Mouse (Mus musculus): ENCODE results near the gene Ak9. TPM values are rescaled to one million over a fixed set of nuclear protein-coding genes. Genes with fewer than 3 reads are reported as not detected.
A peak's percentile ranks its signal among the peaks of the same experiment; 100 is the strongest.

Gene Ak9
- polyA plus RNA-seq, 1 experiment from 2014 or later: 0.34 TPM

DNA sequence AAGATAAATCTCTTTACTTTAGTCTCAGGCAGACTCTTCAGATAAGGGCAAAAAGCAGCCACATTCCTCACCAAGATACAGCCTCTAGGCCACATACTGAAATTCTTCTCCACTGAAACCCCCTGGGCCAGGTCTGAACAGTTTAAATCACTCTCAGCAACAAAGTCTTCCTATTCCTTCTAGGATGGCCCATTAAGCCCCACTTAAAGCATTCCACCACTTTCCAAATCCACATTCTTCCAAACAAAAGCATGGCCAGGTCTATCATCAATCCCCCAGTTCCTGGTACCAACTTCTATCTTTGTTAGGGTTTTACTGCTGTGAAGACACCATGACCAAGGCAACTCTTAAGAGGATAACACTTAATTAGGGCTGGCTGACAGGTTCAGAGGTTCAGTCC, 168.8 kb downstream of the Ak9 start:
- DNase-seq (ENCODE audit: low spot score): no peak
- H3K9me3 ChIP-seq: no peaks in the 10 kb centered on the region
- no peak overlapping the region for H3K27ac ChIP-seq
- peaks cover 3% of the 10 kb centered on the region; the same call in 1 of the 2 replicates for H3K27me3 ChIP-seq (ENCODE audit: insufficient read depth, poor library complexity, severe bottlenecking)
- H3K4me1 ChIP-seq (replicated peaks): peaks cover 24% of the 10 kb centered on the region
- H3K4me3 ChIP-seq: no peak overlapping the region
- peaks cover 9% of the 10 kb centered on the region for H3K36me3 ChIP-seq

GRCm38 (mm10) chr10:41472962-41473481, 169.2 kb downstream of the Ak9 start:
- Histone ChIP-seq H3K27ac (no peak overlapping the region), H3K9me3 (no peaks in the 10 kb centered on the region), H3K4me1 (replicated peaks) (peaks cover 29% of the 10 kb centered on the region), H3K4me3 (no peak overlapping the region), H3K36me3 (peaks cover 10% of the 10 kb centered on the region), H3K27me3 (ENCODE audit: insufficient read depth, poor library complexity, severe bottlenecking) (peaks cover 3% of the 10 kb centered on the region; the same call in 1 of the 2 replicates)
- no peak for DNase-seq (ENCODE audit: low spot score)
- 79% methylated on average over 5 of the region's 5 CpGs for WGBS

DNA sequence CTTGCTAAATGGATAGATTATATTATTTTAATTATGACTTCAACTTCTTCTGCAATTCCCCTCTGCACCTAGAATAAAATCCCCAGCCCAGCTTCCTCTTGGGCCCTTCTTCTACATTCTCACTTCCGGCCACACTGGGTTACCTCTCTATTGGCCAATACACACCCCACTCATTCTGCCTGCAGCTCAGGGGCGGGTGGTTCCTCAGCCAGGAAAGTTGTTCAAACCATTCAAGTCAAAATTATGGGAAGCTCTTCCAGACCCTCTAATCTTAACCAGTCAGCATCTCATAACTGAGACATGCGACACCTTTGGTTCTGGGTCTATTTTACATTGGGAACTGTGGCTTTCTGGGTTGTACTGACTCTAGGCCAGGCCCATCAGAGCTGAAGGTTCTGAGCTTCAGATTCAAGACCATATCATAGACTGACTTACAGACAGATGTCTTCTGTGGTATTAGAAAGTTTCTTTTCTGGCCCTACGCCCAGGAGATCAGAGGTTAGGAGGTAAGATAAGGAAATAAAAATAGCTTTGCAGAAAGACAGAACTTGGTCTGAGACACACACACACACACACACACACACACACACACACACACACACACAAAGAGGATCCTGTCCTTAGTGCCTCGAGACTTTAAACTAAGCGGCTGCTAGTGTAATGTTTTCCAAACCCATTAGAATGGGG, 170.1 kb downstream of the Ak9 start:
- H3K36me3 ChIP-seq: peaks cover 10% of the 10 kb centered on the region

DNA sequence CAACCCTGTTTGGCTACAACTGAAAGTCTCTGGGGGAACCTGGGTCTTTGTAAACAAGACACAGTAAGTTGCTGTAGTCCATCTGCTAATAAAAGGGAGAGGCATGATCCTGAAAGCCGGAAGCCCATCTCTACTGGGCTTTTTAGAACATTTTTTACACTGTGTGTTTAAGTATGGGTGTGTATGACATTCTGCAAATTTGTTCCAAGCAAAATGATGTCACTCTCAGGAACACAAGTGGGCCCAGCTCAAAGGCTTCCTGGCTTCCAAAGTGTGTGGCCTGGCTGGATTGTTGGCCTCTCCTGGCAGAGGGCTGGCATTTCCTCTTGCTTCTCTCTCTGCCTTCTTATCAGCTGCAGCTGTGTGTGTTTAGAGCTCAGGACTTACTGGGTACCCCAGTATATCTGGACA, 171.2 kb downstream of the Ak9 start:
- Histone ChIP-seq H3K9me3 (no peaks in the 10 kb centered on the region), H3K27me3 (ENCODE audit: insufficient read depth, poor library complexity, severe bottlenecking) (peaks cover 3% of the 10 kb centered on the region; the same call in 1 of the 2 replicates), H3K4me1 (replicated peaks) (peaks cover 41% of the 10 kb centered on the region), H3K4me3 (no peak overlapping the region), H3K27ac (no peak overlapping the region), H3K36me3 (peaks cover 21% of the 10 kb centered on the region)
- no peak for DNase-seq (ENCODE audit: low spot score)
- 88% methylated on average over 1 of the region's 1 CpGs for WGBS

More for the DNA sequence above, 170.1 kb downstream of the Ak9 start:
- peaks cover 3% of the 10 kb centered on the region; the same call in 1 of the 2 replicates for H3K27me3 ChIP-seq (ENCODE audit: insufficient read depth, poor library complexity, severe bottlenecking)
- WGBS: 86% methylated on average over 6 of the region's 6 CpGs
- H3K4me3 ChIP-seq: no peak overlapping the region
- no peak overlapping the region for H3K27ac ChIP-seq
- no peak for DNase-seq (ENCODE audit: low spot score)
- H3K4me1 ChIP-seq (replicated peaks): peaks cover 38% of the 10 kb centered on the region
- no peaks in the 10 kb centered on the region for H3K9me3 ChIP-seq

GRCm38 (mm10) chr10:41476171-41477017, 172.6 kb downstream of the Ak9 start, which contains the start of gene Mical1:
Mical1 (plus strand) TSS chr10:41476314.
- peaks cover 45% of the 10 kb centered on the region for H3K4me1 ChIP-seq (replicated peaks)
- no peaks in the 10 kb centered on the region for H3K9me3 ChIP-seq
- peaks cover 34% of the 10 kb centered on the region for H3K36me3 ChIP-seq
- H3K27me3 ChIP-seq (ENCODE audit: insufficient read depth, poor library complexity, severe bottlenecking): peaks cover 3% of the 10 kb centered on the region; the same call in 1 of the 2 replicates
- 0% methylated on average over 35 of the region's 35 CpGs for WGBS
- H3K27ac ChIP-seq: peak within 1 kb of the TSS; percentile 92
- peak within 1 kb of the TSS; percentile 75 for H3K4me3 ChIP-seq
- peak; percentile 73 for DNase-seq (ENCODE audit: low spot score)

GRCm38 (mm10) chr10:41477018-41477277, 173.2 kb downstream of the Ak9 start:
- DNase-seq (ENCODE audit: low spot score): no peak
- peaks cover 39% of the 10 kb centered on the region for H3K36me3 ChIP-seq
- under 1% methylated on average over 9 of the region's 9 CpGs for WGBS

DNA sequence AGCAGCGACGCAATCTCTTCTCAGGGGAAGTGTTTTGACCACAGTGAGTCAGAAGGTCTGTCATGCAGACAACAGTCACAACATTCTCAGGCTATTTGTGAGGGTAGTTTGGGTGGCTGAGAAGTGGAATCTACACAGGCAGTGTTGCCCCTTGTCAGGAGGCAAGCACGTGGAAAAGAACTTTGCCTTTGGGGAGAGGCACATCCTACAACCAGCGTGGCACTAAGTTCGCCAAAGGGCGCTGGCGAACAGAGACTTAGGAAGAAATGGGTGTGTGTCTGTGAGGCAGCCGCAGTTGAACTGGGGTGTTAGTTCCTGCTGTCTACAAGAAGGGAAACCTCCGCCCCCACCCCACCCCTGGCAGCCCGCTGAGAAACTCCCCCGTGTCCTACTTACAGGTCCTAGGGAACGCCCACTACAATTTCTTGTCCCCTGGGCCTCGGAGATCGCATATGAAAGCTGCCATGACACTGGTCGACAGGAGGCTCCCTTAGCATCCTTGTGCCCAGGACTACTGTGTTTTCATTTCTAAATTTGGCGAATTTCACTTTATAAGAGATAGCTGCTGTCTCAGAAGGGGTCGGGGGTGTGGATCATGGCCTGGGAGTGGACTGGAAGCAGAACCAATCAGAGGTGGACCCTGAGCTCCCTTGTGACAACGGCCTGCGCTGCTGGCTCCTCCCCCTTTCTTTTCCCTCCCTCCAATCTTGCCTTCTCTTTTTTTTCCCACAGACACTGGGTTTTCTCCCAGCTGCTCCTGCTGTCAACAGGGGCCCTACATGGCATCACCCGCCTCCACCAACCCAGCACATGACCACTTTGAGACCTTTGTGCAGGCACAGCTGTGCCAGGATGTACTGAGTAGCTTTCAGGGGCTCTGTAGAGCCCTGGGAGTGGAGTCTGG, 173.8 kb downstream of the Ak9 start:
- peaks cover 48% of the 10 kb centered on the region for H3K4me1 ChIP-seq (replicated peaks)
- DNase-seq (ENCODE audit: low spot score): peak; percentile 72
- H3K36me3 ChIP-seq: peaks cover 45% of the 10 kb centered on the region
- no peaks in the 10 kb centered on the region for H3K9me3 ChIP-seq
- 1% methylated on average over 20 of the region's 20 CpGs for WGBS
- peak overlapping the region; percentile 75 for H3K4me3 ChIP-seq
- H3K27ac ChIP-seq: peak overlapping the region; percentile 92
- peaks cover 3% of the 10 kb centered on the region; the same call in 1 of the 2 replicates for H3K27me3 ChIP-seq (ENCODE audit: insufficient read depth, poor library complexity, severe bottlenecking)

More at GRCm38 (mm10) chr10:41477018-41477277, 173.2 kb downstream of the Ak9 start:
- Histone ChIP-seq H3K27ac (peak overlapping the region; percentile 92), H3K9me3 (no peaks in the 10 kb centered on the region), H3K4me3 (peak overlapping the region; percentile 75), H3K4me1 (replicated peaks) (peaks cover 48% of the 10 kb centered on the region), H3K27me3 (ENCODE audit: insufficient read depth, poor library complexity, severe bottlenecking) (peaks cover 3% of the 10 kb centered on the region; the same call in 1 of the 2 replicates)

GRCm38 (mm10) chr10:41479961-41480360, 176.2 kb downstream of the Ak9 start:
- Histone ChIP-seq H3K27me3 (ENCODE audit: insufficient read depth, poor library complexity, severe bottlenecking) (peaks cover 2% of the 10 kb centered on the region; the same call in 1 of the 2 replicates), H3K4me3 (no peak overlapping the region), H3K36me3 (peaks cover 70% of the 10 kb centered on the region), H3K9me3 (no peaks in the 10 kb centered on the region), H3K27ac (no peak overlapping the region), H3K4me1 (replicated peaks) (peaks cover 47% of the 10 kb centered on the region)
- WGBS: 91% methylated on average over 3 of the region's 3 CpGs
- no peak for DNase-seq (ENCODE audit: low spot score)

GRCm38 (mm10) chr10:41480938-41481880, 177.4 kb downstream of the Ak9 start:
- Histone ChIP-seq H3K4me3 (no peak overlapping the region), H3K36me3 (peaks cover 82% of the 10 kb centered on the region), H3K27me3 (ENCODE audit: insufficient read depth, poor library complexity, severe bottlenecking) (no peaks in the 10 kb centered on the region), H3K9me3 (no peaks in the 10 kb centered on the region), H3K4me1 (replicated peaks) (peaks cover 37% of the 10 kb centered on the region), H3K27ac (no peak overlapping the region)
- WGBS: 72% methylated on average over 33 of the region's 33 CpGs
- DNase-seq (ENCODE audit: low spot score): no peak

- Histone ChIP-seq H3K27me3 (ENCODE audit: insufficient read depth, poor library complexity, severe bottlenecking) (no peaks in the 10 kb centered on the region), H3K27ac (no peak overlapping the region), H3K4me3 (no peak overlapping the region), H3K36me3 (peaks cover 94% of the 10 kb centered on the region), H3K9me3 (no peaks in the 10 kb centered on the region), H3K4me1 (replicated peaks) (peaks cover 35% of the 10 kb centered on the region)
- DNase-seq (ENCODE audit: low spot score): no peak
- WGBS: 90% methylated on average over 7 of the region's 7 CpGs
Measured at GRCm38 (mm10) chr10:41482446-41482845, 178.7 kb downstream of the Ak9 start.
